Mouse (Mus musculus): Measurements from ENCODE around the gene Csad.
A peak's percentile ranks its signal among the peaks of the same experiment; 100 is the strongest.

The Csad gene

DNA sequence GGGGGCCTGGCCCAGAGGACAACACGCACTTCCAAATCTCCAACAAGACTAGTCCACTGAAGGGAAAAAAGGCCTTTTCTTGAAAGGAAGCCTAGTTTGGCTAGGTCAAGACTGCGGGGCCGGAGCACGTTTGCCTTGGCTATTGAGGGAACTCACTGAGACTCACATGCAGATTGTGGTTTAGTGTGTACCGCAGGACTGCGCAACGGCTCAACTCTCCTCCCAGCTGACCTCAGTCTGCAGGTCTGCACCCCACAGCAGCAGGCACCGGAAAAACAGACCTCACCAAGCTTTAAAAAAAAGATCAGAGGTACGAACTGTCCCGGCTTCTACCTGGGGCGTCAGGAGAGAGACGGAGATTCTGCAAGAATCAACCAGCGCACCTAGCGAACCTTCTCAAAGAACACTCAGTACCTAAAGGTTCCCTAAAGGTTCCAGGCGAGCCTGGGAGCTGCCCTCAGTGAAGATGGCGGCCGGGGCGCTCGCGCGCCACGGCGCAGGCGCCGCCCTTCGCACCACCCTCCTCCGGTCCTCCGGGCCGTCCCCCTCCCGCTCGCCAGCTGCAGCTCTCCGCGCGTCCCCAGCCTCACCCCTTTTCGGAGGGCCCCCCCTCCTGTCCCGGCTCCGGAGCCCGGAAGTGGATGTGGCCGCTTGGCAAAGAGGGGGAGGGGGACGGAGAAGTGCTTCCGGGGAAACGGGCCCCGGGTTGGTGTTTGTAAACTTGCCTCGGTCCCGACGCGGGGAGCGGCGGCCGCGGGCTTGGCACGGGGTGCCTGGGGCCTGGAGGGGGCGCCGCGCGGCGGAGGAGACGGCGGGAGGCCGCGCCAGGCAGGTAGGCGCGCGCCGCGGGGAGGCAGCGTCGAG lies 1.3 kb downstream of the Csad start, which contains the start of gene Zfp740:
Gene Zfp740, plus strand, starts transcription at position 279 of the 864 bp plus-strand sequence.
- DNase-seq (ENCODE audit: low spot score in 2 of 2), result peak; percentile 94 to 95

DNA sequence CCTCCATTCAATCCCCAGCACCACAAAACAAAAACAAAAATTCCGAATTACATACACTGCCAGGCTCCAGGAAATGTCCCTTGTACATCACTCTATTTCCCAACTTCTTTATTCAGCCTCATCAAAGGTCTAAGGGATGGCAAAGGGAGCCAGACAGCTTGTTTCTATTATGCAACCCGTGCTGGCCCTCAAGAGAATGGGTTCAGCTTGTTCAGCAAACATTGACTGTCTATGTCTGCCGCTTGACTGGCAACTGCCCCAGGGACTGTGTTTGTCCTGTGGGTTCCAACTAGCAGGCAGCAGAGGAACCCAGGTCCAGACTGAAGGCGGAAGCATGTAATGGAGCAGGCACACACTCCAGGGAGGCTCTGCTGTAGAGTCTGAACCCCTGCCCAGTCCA lies 5.7 kb downstream of the Csad start:
- DNase-seq (ENCODE audit: low spot score in 2 of 2), result no peak

DNA sequence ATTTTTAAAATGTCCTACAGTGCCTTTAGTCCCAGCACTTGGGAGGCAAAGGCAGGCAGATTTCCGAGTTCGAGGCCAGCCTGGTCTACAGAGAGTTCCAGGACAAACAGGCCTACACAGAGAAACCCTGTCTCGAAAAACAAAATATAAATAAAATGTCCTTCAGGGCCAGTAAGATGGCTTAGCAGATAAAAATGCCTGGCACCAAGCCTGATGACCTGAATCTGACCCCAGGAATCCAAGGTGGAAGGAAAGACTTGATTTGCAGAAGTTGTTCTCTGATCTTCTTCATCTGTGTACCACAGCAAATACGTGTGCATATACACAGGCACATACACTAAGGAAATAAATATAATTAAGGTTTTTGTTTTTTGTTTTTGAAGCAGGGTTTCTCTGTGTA lies 9.2 kb downstream of the Csad start:
- no peak for DNase-seq (ENCODE audit: low spot score in 2 of 2)

DNA sequence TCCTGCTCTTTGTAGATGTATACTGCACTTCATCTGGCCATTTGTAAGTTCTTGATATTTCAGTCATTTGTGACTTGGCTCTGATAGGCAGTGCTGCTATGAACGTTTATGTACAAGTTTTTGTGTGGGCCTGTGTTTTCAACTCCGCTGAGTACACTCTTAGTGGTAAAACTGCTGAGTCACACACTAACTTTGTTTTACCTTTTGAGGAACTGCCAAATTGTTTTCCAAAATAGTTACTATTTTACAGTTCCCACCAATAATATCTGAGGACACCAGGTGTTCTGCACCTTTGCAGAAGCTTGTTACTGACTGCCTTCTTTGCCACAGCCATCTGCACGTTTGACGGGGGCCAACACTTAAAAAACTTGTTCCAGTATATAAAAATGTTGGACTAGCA lies 10.1 kb downstream of the Csad start:
- DNase-seq (ENCODE audit: low spot score in 2 of 2), result no peak

DNA sequence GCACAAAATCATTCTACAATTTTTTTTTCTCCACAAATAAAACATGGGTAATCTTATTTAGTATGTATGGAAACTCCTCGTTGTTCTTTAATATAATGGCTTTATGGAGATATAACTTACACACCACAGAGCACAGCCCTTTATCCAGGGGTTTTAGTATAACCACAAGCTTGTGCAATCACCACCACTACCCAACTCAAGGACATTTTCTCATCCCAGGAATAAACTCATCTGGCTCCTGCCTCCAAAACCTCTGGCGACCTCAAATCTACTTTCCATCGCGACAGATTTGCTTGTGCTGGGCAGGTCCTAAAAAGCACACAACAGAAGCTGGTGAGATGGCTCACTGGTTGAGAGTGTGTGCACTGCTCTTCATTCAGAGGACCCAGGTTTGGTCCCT lies 10.9 kb downstream of the Csad start:
- no peak for DNase-seq (ENCODE audit: low spot score in 2 of 2)

DNA sequence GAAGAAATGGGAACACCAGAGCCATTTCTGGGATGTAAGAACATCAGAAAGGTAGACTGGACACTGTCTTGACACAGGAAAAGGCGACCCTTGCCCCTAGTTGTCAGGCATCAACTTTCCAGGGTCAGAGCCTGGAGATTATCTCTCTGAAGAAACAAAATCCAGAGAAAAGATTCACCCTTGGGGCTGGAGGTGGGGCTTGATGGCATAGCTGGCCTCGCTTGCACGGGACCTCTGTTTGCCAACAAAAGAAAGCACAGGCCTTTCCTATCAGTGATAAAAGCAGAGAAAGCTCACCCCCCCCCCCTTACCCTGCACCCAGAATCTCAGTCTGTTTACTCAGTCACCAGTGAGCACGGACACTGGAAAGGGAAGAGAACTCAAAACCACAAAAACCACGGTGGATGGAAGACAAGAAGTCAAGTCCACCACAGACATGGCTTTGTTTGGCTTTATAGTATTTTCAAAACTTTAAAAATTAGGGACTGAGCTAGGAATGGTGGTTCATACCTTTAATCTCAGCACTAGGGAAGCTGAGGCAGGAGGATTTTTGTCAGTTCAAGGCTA lies 11.6 kb downstream of the Csad start:
- no peak for DNase-seq (ENCODE audit: low spot score in 2 of 2)

DNA sequence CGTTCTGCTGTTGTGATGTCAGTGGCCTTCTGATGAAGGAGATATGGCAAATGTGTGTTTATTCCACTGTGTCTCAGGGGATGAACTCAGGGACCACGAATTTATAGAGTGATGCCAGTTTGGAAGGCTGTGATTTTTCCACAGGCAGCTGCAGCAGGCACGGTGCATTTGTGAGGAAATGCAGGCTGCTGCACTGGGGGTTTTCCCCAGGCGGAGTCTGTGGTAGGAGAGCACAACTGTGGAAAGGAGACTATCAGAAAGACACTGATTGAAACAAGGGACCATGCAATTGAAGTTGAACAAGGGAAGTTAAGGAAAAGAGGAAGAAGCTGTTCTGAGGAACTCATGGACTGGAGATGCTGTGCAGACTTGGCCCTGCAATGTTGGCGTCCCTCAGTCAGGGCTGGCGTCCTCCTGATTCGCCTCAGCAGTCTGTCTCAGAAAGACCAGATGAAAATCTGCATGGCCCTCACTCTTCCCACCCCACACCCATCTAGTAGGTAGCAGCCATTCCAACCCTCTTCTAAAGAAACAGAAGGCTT lies 12.2 kb downstream of the Csad start:
- DNase-seq (ENCODE audit: low spot score in 2 of 2), result no peak

DNA sequence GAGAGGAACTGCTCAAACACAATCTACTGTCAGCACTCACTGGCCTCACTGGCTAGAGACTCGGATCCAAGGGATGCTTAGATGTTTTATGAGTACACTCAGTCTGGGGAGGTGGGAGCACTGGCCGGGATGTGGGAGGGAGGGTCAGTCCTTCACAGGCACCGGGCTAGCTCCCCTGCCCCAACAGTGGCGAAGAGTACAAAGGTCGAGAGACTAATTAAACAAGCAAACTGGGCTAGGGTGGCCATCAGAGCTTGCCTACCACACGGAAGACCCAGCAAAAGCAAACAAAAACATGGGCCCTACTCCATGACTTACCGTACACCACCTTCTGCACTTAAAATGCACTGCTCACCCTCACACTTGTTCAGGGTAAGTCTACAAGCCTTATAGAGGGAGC lies 12.8 kb downstream of the Csad start:
- no peak for DNase-seq (ENCODE audit: low spot score in 2 of 2)

DNA sequence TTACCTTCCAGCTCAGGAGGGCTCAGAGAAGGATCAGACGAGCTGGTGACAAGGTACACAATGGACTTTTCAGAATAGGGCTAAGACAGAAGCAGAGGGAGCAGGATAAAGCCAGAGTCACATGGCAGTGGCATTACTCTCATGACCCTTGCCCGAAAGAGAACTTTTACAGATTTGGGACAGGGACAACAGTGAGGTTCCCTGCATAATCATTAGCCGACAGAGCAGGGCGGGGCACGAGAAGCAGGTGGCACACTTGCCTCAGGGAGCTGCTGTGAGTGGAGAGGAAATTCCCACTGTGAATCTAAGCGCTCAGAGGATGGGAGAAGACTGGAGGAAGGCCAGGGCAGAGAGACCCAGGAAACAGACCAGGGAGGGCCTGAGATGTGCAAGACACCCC lies 15.6 kb downstream of the Csad start:
- no peak for DNase-seq (ENCODE audit: low spot score in 2 of 2)

DNA sequence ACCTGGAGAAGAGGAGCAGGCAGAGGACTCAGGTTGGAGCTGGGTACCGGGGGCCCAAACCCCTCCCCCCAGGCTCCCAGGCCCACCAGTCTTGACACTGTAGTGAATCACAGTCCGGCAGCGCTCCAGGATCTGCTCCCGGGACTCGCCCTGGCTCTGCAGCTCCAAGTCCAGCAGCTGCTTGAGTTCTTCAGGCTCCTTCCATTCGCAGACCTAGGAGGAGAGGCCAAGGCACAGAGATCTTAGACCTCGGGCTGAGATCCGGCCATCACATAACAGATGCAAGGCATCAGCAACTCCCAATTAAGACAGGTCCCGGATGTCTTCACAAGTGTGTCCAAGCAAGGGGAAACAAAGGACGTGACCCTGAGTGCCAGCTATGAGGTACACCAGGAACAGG lies 16.4 kb downstream of the Csad start:
- DNase-seq (ENCODE audit: low spot score in 2 of 2), result peak; percentile 56 to 64

DNA sequence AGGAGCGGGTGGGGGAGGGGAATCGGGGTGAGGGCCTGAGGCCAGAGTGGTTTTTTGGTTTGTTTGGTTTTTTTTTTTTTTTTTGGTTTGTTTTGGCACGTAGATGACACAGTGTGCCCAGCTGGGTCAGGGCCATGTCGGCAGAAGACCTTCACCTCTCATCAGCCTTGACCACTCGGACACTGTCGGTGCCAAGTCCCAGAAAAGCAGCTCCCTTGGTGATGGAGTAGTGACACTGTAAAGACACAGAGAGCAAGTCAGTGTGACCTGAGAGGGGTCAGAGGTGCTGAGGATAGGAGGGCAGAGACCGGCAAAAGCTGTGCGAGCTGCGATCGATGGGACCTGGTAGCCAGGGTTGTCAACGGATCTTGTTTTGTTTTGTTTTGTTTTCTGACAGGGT lies 18.3 kb downstream of the Csad start:
- DNase-seq (ENCODE audit: low spot score in 2 of 2), result no peak

DNA sequence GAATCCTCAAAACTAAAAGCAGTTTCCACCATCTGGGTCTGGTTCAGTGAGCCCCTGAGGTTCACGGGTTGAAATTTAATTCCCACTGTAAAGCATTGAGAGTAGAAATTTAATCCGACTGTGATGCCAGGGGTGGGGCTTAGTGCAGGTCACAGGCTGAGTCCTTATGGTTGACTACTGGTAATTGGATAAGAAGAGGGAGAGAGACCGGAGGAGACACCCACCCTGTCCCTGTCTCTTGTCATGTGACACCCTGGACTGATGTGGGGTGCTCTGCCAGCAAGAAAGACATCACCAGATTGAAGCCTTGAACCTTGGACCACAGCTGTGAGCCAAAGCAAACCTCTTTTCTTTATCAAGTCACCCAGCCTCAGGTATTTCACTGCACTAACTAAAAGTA lies 21.4 kb downstream of the Csad start:
- no peak for DNase-seq (ENCODE audit: low spot score in 2 of 2)

DNA sequence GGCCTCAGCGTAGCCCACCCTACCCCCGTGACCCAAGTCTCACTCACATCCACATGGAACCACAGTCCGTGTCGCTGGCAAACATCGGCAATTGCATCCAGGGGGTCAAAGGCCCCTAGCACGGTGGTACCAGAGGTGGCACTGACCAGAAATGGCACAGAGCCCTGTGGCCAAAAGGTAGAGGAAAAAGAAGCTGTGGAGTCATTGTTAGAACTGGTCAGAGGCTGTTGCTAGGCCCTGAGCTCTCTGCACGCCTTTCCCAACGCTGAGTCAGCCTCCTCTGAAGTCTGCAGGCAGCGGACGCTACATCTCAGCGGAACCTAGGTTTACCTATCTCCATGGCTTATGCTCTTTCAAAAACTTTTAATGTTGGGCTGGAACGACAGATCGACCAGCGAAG lies 24.6 kb downstream of the Csad start:
- DNase-seq (ENCODE audit: low spot score in 2 of 2), result no peak

DNA sequence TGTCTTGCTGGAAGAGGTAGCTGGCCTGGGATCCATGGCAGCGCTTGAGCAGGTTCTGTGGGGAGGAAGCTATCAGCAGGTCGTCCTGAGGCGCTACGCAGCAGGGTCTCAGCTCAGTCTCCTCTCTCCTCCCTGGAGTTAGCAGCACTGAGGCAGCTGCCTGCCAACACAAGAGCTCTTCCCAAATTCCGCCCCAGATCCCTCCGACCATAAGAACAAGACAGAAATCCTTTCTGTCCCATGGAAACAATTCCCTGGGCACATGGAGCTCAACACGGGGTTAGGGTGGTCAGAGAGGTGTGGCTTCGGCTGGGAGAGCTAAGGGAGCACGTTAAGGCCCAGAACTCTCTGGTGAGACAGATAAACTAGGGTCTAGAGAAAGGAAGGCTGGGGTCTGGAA lies 25.4 kb downstream of the Csad start:
- DNase-seq (ENCODE audit: low spot score in 2 of 2), result no peak

DNA sequence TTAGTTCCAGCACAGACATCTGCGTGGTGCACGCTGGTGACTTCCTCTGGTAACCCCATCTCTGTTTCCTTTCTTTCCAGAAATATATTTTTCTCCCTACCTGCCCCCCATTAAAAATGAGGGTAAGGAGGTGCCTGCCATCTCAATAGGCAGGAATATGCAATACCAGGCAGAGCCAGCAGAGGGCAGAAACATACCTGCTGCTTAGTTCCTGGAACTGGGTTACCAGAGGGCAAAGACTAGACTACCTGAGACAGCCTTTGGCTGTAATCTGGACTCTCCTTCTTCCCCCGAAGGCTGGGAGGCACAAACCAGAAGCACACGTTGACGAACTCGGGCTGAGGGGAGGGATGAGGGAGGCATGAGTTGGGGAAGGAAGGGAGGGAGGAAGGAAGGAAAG lies 26.2 kb downstream of the Csad start:
- DNase-seq (ENCODE audit: low spot score in 2 of 2), result peak; percentile 61 to 76

DNA sequence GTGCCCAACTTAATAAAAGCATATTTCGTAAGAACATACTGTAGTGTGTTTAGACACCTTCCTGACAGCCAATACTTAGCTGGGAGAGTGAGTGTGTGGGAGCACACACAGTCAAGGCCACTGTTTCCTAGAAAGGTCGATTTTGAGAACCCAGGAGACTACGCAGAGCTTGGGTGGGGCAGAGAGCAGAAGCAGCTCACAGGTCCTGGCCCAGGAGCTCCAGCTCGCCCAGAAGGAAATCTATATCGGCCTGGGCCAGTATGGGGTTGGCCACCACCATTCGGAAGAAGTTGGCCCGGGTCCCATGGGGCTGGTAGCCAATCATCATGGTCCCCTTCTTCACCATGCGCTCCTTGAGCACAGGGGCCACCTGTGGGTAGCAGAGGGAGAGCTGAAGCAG lies 27.1 kb downstream of the Csad start:
- DNase-seq (ENCODE audit: low spot score in 2 of 2), result no peak

DNA sequence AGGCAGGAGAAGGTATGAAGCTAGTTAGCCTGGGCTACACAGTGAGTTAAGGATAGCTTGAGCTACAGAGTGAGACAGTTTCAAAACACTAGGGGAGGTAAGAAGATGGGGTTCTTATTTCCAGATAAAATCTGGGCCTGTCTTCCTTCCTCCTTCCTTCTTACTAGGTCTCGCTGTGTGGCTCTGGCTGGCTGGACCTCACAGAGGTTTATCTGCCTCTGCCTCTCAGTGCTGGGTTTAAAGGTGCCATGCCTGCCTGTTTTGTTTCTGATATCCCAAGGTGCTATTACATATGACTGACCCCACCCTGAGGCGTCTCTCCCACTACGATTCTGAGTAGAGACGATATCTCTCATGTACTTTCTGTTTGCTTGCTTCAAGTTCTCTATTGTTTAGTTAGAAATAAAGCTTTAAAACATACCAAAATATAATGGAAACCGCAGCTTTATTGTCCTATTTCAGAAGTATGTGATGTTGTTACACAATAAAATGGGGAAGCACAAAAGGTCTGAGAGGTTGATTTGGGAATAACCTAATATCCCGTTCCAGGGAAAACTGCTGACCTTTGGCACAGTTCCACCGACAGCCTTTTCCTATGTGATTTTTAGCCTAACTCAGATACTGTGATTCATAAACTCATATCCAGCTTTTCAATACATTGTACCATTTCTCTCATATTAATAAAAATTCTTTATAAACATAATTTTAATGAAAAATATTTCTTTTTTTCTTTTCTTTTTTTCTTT lies 27.8 kb downstream of the Csad start:
- DNase-seq (ENCODE audit: low spot score in 2 of 2), result no peak

DNA sequence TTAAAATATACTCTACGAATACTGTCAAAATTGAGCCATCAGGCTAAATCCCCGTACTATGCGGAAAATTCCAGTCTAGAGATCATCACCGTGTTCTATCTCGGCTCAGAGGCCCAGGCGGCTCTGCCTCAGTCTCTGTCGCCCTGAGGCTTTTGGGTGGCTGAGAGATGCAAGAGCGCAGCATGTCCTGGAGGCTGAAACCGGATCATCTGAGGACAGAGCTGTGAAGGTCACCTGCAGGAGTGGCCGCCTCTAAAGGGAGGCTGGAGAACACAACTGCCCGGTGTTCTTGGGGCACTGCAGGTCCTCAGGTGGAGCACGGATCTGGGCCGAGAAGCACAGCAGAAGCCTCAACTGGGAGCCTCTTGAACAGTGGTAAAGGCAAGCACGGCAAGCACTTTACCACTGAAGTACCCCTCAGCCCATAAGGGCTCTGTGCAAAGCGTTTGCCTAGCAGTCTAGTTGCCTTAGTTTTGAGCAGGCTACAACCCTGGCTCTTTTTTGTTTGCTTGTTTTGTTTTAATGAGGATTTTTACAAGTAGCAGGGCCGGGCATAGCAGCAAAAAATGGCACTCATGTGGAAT lies 28.7 kb downstream of the Csad start:
- DNase-seq (ENCODE audit: low spot score in 2 of 2), result no peak

DNA sequence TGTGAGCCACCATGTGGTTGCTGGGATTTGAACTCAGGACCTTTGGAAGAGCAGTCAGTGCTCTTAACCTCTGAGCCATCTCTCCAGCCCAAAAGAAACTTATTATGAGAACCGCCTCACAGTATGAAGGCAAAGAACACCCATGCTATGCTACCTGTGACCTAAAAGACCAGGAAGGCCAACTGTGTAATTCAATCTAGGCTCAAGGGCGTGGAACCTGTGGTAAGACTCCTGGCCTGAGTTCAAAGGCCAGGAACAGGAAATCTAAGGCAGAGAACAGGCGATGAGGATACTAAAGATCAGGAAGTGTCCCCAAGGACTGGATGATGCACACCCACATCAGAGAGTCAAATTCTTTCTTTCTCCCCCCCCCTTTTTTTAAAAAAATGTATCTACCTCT lies 30.9 kb downstream of the Csad start:
- no peak for DNase-seq (ENCODE audit: low spot score in 2 of 2)

DNA sequence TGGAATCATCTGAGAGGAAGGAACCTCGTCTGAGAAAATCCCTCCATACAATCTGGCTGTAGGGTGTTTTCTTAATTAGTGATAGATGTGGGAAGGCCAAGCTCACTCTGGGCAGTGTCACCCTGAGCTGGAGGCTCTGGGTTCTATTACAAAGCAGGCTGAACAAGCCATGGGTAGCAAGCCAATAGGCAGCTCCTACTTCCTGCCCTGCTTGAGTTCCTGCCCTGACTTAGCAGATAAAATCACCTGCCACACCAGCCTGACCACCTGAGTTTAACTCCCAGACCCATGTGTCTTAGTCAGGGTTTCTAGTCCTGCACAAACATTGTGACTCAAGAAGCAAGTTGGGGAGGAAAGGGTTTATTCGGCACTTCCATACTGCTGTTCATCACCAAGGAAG lies 35.5 kb downstream of the Csad start:
- DNase-seq (ENCODE audit: low spot score in 2 of 2), result no peak

DNA sequence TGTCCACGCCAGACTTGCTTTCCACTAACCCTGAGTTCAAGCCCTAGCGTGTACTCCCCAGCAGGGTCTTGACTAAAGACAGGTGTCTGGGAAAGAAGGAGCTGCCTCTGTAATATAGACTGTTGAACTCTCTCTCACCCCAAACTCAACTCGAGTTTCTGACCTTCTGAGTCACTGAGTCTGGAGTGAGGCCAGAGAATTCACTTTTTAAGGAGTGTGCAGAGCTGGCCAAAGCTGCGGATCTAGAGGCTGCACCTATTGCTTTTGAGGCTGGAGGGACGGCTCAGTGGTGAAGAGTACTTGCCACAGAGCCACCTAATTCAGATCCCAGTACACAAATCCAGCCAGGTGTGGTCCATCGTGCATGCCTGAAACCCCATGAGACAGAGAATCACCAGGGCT lies 36.9 kb downstream of the Csad start:
- peak in 1 of 2 experiments; percentile 22 for DNase-seq (ENCODE audit: low spot score in 2 of 2)

DNA sequence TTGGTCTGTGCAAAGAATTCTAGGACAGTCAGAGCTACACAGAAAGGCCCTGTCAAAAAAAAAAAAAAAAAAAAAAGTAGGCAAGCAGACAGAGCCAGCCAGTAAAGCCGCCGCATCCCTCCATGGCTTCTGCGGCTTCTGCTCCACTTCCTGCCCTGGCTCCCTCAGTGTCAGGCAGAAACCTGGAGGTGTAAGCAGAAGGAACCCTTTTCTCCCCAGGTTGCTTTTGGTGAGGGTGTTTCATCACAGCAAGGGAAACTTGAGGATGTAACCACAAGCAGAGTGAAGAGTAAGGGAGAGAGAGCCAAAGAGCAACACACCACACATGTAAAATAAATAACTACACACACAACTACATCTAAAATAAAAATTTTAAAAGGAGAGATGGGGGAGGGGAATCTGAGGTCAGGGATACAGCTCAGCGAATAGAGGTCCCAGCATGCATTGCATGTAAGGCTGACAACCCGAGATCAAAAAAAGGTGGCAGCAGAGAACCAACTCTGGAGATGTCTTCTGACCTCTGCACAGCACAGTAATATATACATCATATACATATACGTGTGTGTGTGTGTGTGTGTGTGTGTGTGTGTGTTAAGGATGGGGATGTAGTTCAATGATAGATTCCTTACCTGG lies 38.9 kb downstream of the Csad start:
- DNase-seq (ENCODE audit: low spot score in 2 of 2), result no peak

Data from heart, adult 9 months (tissue).